Mouse (Mus musculus): Measurements from ENCODE around the gene Plcxd1.
"Not testable (repeated sequence)": the region's sequence is repeated elsewhere in the genome, so short reads cannot be mapped to it uniquely, and the experiment has no call there.

The Plcxd1 gene

GRCm38 (mm10) chr5:110099656-110100580 lies at the start of gene Plcxd1:
Gene Plcxd1 (plus strand): TSS chr5:110099969.
- DNase-seq (ENCODE audit: low spot score in 2 of 2) = no peak

- DNase-seq (ENCODE audit: low spot score in 2 of 2) = peak; percentile 90 to 94
These were observed 41.9 kb upstream of the Plcxd1 start for GRCm38 (mm10) chr5:110057637-110058408.

- not testable (repeated sequence) for DNase-seq (ENCODE audit: low spot score in 2 of 2)
These were observed 27.4 kb upstream of the Plcxd1 start, which contains the start of gene Gm17655 for GRCm38 (mm10) chr5:110072413-110072812. Gene Gm17655 (minus strand): TSS chr5:110072513.

- DNase-seq (ENCODE audit: low spot score in 2 of 2) = no peak
These were observed 16.8 kb upstream of the Plcxd1 start for GRCm38 (mm10) chr5:110082961-110083360.

GRCm38 (mm10) chr5:110086161-110086866 lies 13.5 kb upstream of the Plcxd1 start:
- DNase-seq (ENCODE audit: low spot score in 2 of 2) = no peak

- DNase-seq (ENCODE audit: low spot score in 2 of 2) = no peak
These were observed 8.2 kb upstream of the Plcxd1 start for GRCm38 (mm10) chr5:110091546-110091945.

GRCm38 (mm10) chr5:110094030-110094846 lies 5.5 kb upstream of the Plcxd1 start, which contains the start of gene Gm35315:
Gene Gm35315 (minus strand): TSS chr5:110094420.
- DNase-seq (ENCODE audit: low spot score in 2 of 2) = peak; percentile 90 to 91

- DNase-seq (ENCODE audit: low spot score in 2 of 2) = no peak
These were observed 4.9 kb upstream of the Plcxd1 start for GRCm38 (mm10) chr5:110094847-110095213.

GRCm38 (mm10) chr5:110098991-110099477 lies 735 bp upstream of the Plcxd1 start:
- no peak for DNase-seq (ENCODE audit: low spot score in 2 of 2)

- DNase-seq (ENCODE audit: low spot score in 2 of 2) = no peak
These were observed 1.3 kb downstream of the Plcxd1 start for GRCm38 (mm10) chr5:110100921-110101631.

GRCm38 (mm10) chr5:110101716-110102347 lies 2.1 kb downstream of the Plcxd1 start:
- no peak for DNase-seq (ENCODE audit: low spot score in 2 of 2)

- DNase-seq (ENCODE audit: low spot score in 2 of 2) = no peak
These were observed 2.7 kb downstream of the Plcxd1 start for GRCm38 (mm10) chr5:110102429-110102828.

- no peak for DNase-seq (ENCODE audit: low spot score in 2 of 2)
These were observed 3.3 kb downstream of the Plcxd1 start for GRCm38 (mm10) chr5:110102853-110103625.

- no peak for DNase-seq (ENCODE audit: low spot score in 2 of 2)
These were observed 4.3 kb downstream of the Plcxd1 start for GRCm38 (mm10) chr5:110103901-110104615.

- DNase-seq (ENCODE audit: low spot score in 2 of 2) = no peak
These were observed 5.0 kb downstream of the Plcxd1 start for GRCm38 (mm10) chr5:110104616-110105380.

- DNase-seq (ENCODE audit: low spot score in 2 of 2) = no peak
These were observed 6.5 kb downstream of the Plcxd1 start for GRCm38 (mm10) chr5:110106140-110106871.
